Mouse (Mus musculus) olfactory bulb, adult 2 months (tissue): ENCODE results near the gene Oasl1. TPM values are rescaled to one million over a fixed set of nuclear protein-coding genes. Genes with fewer than 3 reads are reported as not detected.

Experiments
- H3K27ac ChIP-seq: fragments of 200-500 bp; 2 replicates; pipeline ENCODE4 v1.5.1; 2012; ENCODE audit warnings: low read depth, low read length; ENCODE audit not compliant: insufficient read depth
- H3K4me1 ChIP-seq: fragments of 200-500 bp; 2 replicates; pipeline ENCODE4 v1.6.1; 2012; ENCODE audit warnings: low read length; ENCODE audit not compliant: control insufficient read depth, insufficient read depth
- H3K4me3 ChIP-seq: fragments of 200-500 bp; 2 replicates; pipeline ENCODE4 v1.5.1; 2012; ENCODE audit warnings: mild to moderate bottlenecking, low read depth, low read length, moderate library complexity; ENCODE audit not compliant: insufficient read depth
- CTCF ChIP-seq: fragments of 200-500 bp; IDR thresholded peaks from 2 replicates; pipeline ENCODE4 v1.5.1; 2012; ENCODE audit warnings: low read depth, mild to moderate bottlenecking, low read length, moderate library complexity; ENCODE audit not compliant: insufficient read depth
- POLR2A ChIP-seq: fragments of 200-500 bp; IDR thresholded peaks from 2 replicates; pipeline ENCODE4 v1.6.1; 2012; ENCODE audit warnings: mild to moderate bottlenecking, low read depth, low read length, moderate library complexity; ENCODE audit not compliant: insufficient read depth
- WGBS: fragments of 180-500 bp; shearing (Covaris S2); methylation state at CpG from one replicate; pipeline ENCODE4 v1.1.7; 2018; 5-methylcytosine and 5-hydroxymethylcytosine counted together
- polyA plus RNA-seq: library from polyadenylated mRNA; stranded (reverse); fragments of >200 nt; gene quantifications from 2 replicates; pipeline ENCODE4 v1.2.4, GENCODE M21; 2012; ENCODE audit warnings: low replicate concordance; ENCODE audit not compliant: missing spikeins, insufficient read depth, insufficient read length

Oasl1 gene
- polyA plus RNA-seq, 1 experiment: not detected

DNA sequence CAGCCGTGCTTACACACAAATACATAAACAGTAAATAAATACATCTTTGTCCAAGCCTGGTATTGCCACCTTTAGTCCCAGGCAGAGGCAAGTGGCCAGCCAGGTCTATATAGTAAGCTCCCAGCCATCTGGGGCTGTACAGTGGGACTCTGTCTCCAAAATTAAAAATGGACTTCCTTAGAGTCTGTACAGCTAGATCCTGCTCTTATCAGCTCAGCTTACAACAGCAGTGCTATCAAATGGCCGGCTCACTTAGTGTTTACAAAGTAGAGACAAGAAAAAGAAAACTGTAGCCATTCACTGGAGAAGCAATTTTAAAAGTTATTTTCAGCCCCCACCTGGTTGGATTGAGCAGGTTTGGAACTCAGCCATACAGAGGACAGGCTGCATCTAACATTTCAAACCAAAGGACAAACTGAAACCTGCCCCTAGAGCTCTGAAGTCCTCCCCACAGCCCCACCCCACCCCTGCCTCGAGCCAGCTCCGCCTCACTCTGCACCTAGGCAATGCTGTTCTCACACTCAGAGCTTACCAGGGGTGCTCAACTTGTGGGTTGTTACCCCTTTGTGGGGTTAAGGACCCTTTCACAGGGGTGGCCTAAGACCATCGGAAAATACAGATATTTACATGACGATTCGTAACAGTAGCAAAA is 41.4 kb downstream of the Oasl1 start:
- Histone ChIP-seq H3K27ac (no peak overlapping the region), H3K4me3 (no peak overlapping the region), H3K4me1 (peaks cover 20% of the 10 kb centered on the region)
- WGBS: 79% methylated on average over 7 of the region's 7 CpGs
- TF ChIP-seq POLR2A (no peak), CTCF (no peak)

DNA sequence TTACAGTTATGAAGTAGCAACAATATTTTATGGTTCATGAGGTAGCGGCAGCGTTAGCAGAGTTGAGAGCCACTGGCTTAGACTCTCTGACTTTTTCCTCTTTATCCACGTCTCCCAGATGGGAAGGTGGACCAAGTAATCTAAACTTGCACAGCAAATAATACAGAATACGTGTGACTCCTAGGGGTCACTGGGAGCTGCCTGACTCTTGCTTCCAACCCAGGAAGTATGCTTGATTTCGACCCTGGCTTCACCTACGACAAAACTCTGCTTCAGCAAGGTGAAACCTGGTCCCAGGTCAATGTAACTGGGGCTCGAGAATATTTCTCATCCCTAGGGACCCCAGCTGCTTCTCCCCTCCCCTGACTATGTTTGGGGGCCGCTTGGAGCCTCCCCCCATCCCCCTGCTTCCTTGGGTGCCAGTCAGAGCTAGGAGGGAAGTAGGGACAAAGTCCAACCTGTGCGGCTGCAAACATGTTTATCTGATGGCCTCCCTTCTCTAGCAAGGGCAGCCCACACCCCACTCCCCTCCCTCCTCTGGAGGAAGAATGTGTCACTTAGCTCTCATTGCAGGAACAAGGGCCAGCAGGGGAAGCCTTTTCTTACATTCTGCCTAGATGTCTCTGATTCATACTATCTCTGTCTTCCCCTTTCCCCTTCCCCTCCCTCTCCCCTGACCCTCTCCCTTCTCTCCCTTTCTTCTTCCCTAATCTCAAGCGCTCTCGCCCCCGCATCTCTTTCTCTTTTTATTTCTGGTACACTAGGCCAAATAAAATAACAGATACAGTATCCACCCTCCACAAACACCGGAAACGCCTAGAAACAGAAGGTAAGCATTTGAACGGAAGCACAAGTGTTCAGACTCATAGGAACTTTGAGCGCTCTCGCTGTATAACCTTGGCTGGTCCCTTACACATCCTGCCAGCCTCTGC is 42.2 kb downstream of the Oasl1 start:
- TF ChIP-seq POLR2A (no peak), CTCF (no peak)
- WGBS: 52% methylated on average over 17 of the region's 17 CpGs
- Histone ChIP-seq H3K4me1 (peaks cover 28% of the 10 kb centered on the region), H3K4me3 (no peak overlapping the region), H3K27ac (no peak overlapping the region)

GRCm38 (mm10) chr5:114967523-114968268 is 44.7 kb downstream of the Oasl1 start:
- Histone ChIP-seq H3K4me1 (peaks cover 39% of the 10 kb centered on the region), H3K27ac (no peak overlapping the region), H3K4me3 (no peak overlapping the region)
- TF ChIP-seq POLR2A (no peak), CTCF (no peak)
- 58% methylated on average over 14 of the region's 14 CpGs for WGBS

GRCm38 (mm10) chr5:114968651-114969050 is 45.6 kb downstream of the Oasl1 start:
- WGBS: 30% methylated on average over 7 of the region's 7 CpGs
- no peak for TF ChIP-seq POLR2A
- no peak for TF ChIP-seq CTCF
- Histone ChIP-seq H3K4me3 (no peak overlapping the region), H3K27ac (no peak overlapping the region), H3K4me1 (peaks cover 39% of the 10 kb centered on the region)

DNA sequence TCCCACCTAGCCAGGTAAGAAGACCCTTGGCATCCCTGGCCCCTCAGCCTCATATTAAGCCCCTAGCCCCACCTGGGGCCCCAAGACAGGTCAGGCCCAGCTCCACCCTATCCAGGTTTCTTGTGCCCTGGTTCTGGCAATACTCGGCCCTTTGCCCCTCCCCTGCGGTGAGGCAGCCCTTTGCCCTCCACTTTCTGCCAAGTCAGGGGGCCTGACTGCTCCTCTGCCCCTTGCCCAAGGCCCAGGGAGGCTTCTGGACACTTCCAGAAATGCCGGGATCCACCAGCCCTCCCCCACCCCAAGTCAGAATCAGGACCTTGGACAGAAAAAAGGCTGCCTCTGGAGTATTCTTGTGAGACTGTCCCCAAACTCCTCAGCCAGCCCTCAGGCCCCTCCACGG is 46.0 kb downstream of the Oasl1 start:
- no peak overlapping the region for H3K4me3 ChIP-seq
- peaks cover 39% of the 10 kb centered on the region for H3K4me1 ChIP-seq
- no peak overlapping the region for H3K27ac ChIP-seq
- TF ChIP-seq CTCF: no peak
- no peak for TF ChIP-seq POLR2A
- WGBS: 26% methylated on average over 4 of the region's 4 CpGs

- Histone ChIP-seq H3K27ac (no peak overlapping the region), H3K4me1 (peaks cover 39% of the 10 kb centered on the region), H3K4me3 (no peak overlapping the region)
- TF ChIP-seq POLR2A (no peak), CTCF (no peak)
- 35% methylated on average over 13 of the region's 13 CpGs for WGBS
Observed at GRCm38 (mm10) chr5:114969609-114970215, 46.7 kb downstream of the Oasl1 start.

- H3K4me1 ChIP-seq: peaks cover 31% of the 10 kb centered on the region
- 86% methylated on average over 17 of the region's 17 CpGs for WGBS
- no peak within 1 kb of the TSS for H3K4me3 ChIP-seq
- no peak for TF ChIP-seq POLR2A
- no peak for TF ChIP-seq CTCF
- H3K27ac ChIP-seq: no peak within 1 kb of the TSS
Observed at GRCm38 (mm10) chr5:114970824-114971227, 47.8 kb downstream of the Oasl1 start, which contains the start of gene Hnf1a. TSS of gene Hnf1a (minus strand) at chr5:114971094.

GRCm38 (mm10) chr5:114972201-114972600 is 49.2 kb downstream of the Oasl1 start:
- WGBS: 63% methylated on average over 9 of the region's 9 CpGs
- TF ChIP-seq CTCF (no peak), POLR2A (no peak)
- no peak overlapping the region for H3K27ac ChIP-seq
- H3K4me1 ChIP-seq: peaks cover 28% of the 10 kb centered on the region
- H3K4me3 ChIP-seq: no peak overlapping the region

DNA sequence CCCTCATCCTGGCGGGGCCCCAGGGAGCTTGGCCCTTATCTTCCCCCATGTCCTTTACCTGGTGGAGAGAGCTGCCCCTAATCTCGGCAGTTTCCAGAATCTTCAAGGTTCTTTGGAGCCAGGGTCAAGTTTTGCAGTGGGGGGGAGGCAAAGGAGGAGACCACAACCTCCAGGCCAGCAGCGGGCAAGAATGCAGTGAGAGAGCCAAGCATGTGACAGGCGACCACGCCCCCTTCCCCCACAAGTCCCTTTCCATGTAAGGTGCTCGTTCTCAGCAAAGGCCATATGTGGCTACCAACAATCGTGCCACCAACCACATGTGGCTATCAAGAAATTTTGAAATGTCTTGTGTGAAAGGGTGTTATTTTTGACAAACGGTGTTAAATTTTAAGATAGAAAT is 50.1 kb downstream of the Oasl1 start:
- H3K4me1 ChIP-seq: peaks cover 28% of the 10 kb centered on the region
- WGBS: 85% methylated on average over 8 of the region's 8 CpGs
- no peak overlapping the region for H3K4me3 ChIP-seq
- H3K27ac ChIP-seq: no peak overlapping the region
- TF ChIP-seq POLR2A (no peak), CTCF (no peak)
